Mouse (Mus musculus) ES-Bruce4 (cell line): ENCODE data around the gene Stk11ip. TPM values are rescaled to one million over a fixed set of nuclear protein-coding genes. Genes with fewer than 3 reads are reported as not detected.

Source experiments
- H3K27ac ChIP-seq: 2 replicates; pipeline ENCODE4 v1.5.1; 2012; ENCODE audit warnings: low read length, inconsistent platforms; ENCODE audit not compliant: insufficient read depth
- H3K27me3 ChIP-seq: 2 replicates; pipeline ENCODE4 v1.6.1; 2012; ENCODE audit warnings: mild to moderate bottlenecking, low read length, inconsistent platforms; ENCODE audit not compliant: control insufficient read depth, poor library complexity, insufficient read depth, severe bottlenecking
- H3K36me3 ChIP-seq: 2 replicates; pipeline ENCODE4 v1.6.1; 2012; ENCODE audit warnings: inconsistent platforms, mild to moderate bottlenecking, low read length, moderate library complexity; ENCODE audit not compliant: control insufficient read depth, poor library complexity, insufficient read depth, severe bottlenecking
- H3K4me1 ChIP-seq: one replicate; pipeline ENCODE4 v1.8.1; 2011; ENCODE audit warnings: low read length; ENCODE audit not compliant: control insufficient read depth, insufficient read depth
- H3K4me3 ChIP-seq: 2 replicates; pipeline ENCODE4 v1.5.1; 2011; ENCODE audit warnings: low read depth, mild to moderate bottlenecking, low read length
- H3K9ac ChIP-seq: 2 replicates; pipeline ENCODE4 v1.6.1; 2012; ENCODE audit warnings: low read depth, mild to moderate bottlenecking, inconsistent platforms; ENCODE audit not compliant: poor library complexity, severe bottlenecking
- H3K9me3 ChIP-seq: replicated peaks from 2 replicates; pipeline ENCODE4 v1.6.1; 2012; ENCODE audit warnings: mild to moderate bottlenecking, low read length, inconsistent platforms; ENCODE audit not compliant: control insufficient read depth, poor library complexity, insufficient read depth, severe bottlenecking
- CTCF ChIP-seq: IDR thresholded peaks from one replicate; pipeline ENCODE4 v1.8.1; 2011; ENCODE audit warnings: low read depth, low read length
- EP300 ChIP-seq: IDR thresholded peaks from 2 replicates; pipeline ENCODE4 v1.6.1; 2011; ENCODE audit warnings: low read depth, low read length; ENCODE audit not compliant: insufficient read depth
- POLR2A ChIP-seq: IDR thresholded peaks from one replicate; pipeline ENCODE4 v1.8.1; 2011; ENCODE audit warnings: low read length; ENCODE audit not compliant: insufficient read depth
- polyA plus RNA-seq: library from polyadenylated mRNA; stranded (reverse); fragments of >200 nt; gene quantifications from 2 replicates; pipeline ENCODE4 v1.2.4, GENCODE M21; 2011; ENCODE audit warnings: low read depth; ENCODE audit not compliant: missing spikeins, insufficient read depth, insufficient read length

The Stk11ip gene
- polyA plus RNA-seq, 1 experiment, result 22.7 TPM

DNA sequence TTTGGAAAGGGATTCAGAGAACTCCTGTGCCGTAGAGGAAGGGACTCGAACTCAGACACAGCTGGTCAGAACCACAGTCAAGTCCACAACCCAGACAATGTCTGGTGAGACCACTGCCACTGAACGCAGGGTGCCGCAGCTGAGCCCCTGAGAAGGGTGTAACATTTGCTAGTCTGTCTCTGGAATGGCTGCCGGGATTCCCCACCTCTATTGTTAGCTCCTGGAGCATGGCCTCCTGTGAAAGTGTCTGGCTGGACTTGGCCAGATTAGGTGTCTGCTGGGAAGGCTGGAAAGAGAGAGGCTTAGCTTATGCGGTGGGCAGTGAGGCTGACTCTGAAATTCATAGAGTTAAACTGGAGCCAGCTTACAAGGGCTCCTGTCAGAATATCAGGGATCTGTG lies 49.1 kb downstream of the Stk11ip start:
- Histone ChIP-seq H3K27ac (no peak overlapping the region), H3K9me3 (no peaks in the 10 kb centered on the region), H3K9ac (no peak overlapping the region), H3K4me1 (no peaks in the 10 kb centered on the region), H3K4me3 (no peak overlapping the region), H3K27me3 (no peaks in the 10 kb centered on the region), H3K36me3 (no peaks in the 10 kb centered on the region)
- no peak for TF ChIP-seq POLR2A
- TF ChIP-seq EP300, result no peak
- TF ChIP-seq CTCF, result no peak

DNA sequence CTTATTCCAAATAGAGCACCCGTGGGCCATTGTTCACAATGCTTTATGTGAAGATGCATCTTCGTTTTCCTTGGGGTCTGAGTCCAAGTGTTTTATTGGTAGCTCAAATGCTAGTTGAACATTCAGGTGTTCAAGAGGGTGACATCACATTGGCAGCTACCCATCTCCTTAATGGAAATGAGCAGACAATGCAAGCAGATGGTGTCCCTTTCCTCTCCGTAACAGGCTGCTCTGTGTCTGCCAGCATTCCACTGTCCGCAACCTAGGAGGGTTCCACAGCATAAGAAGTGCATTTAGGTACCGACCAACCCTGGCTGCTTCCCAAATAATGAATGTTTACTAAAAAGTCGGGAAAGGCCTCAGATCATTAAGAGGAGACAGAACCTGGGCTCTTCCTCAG lies 51.4 kb downstream of the Stk11ip start:
- Histone ChIP-seq H3K9ac (no peak overlapping the region), H3K4me3 (no peak overlapping the region), H3K4me1 (no peaks in the 10 kb centered on the region), H3K27me3 (no peaks in the 10 kb centered on the region), H3K27ac (no peak overlapping the region), H3K36me3 (no peaks in the 10 kb centered on the region), H3K9me3 (no peaks in the 10 kb centered on the region)
- TF ChIP-seq EP300, result no peak
- TF ChIP-seq CTCF, result no peak
- no peak for TF ChIP-seq POLR2A

- Histone ChIP-seq H3K36me3 (no peaks in the 10 kb centered on the region), H3K27ac (no peak overlapping the region), H3K9me3 (no peaks in the 10 kb centered on the region), H3K9ac (no peak overlapping the region), H3K4me3 (no peak overlapping the region), H3K4me1 (no peaks in the 10 kb centered on the region), H3K27me3 (no peaks in the 10 kb centered on the region)
- no peak for TF ChIP-seq POLR2A
- no peak for TF ChIP-seq EP300
- no peak for TF ChIP-seq CTCF
These were observed 52.4 kb downstream of the Stk11ip start for GRCm38 (mm10) chr1:75573715-75574114.

DNA sequence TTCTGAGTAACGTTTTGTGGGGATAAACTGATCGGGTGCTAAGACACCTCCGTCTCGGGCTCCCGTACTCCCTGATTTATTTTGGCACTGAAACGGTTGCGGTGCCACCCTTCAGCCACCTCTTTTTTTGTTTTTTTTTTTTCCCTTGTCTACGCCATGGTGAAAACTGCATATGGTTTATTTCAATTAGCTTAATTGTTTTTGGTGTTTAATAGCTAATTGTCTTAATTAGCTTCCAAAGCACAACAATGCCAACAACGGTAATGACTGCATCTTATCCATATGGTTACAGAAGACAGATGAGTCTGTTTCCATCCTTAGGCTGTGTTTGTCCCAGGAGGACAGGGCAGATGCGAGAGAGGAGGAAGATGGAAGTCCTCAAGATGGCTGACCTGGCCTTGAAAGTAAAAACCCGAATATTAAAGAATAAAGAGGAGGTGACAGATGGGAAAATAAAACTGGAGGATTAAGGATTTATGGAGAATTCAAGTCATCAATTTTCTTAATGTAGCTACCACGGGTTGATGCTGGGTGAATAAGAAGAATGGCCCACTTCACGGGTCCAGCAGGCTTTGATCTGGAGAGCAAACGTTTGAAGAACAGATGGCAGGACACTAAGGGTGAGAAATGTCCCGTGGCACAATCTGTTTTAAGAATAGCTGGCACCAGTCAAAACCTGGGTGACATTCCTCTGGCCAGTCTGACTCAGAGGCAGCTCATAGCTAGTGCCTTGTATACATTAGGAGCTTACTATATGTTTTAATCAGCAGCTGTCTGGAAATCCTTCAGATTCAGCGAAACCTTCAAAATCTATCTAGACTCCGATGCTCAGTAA lies 53.4 kb downstream of the Stk11ip start:
- no peaks in the 10 kb centered on the region for H3K36me3 ChIP-seq

DNA sequence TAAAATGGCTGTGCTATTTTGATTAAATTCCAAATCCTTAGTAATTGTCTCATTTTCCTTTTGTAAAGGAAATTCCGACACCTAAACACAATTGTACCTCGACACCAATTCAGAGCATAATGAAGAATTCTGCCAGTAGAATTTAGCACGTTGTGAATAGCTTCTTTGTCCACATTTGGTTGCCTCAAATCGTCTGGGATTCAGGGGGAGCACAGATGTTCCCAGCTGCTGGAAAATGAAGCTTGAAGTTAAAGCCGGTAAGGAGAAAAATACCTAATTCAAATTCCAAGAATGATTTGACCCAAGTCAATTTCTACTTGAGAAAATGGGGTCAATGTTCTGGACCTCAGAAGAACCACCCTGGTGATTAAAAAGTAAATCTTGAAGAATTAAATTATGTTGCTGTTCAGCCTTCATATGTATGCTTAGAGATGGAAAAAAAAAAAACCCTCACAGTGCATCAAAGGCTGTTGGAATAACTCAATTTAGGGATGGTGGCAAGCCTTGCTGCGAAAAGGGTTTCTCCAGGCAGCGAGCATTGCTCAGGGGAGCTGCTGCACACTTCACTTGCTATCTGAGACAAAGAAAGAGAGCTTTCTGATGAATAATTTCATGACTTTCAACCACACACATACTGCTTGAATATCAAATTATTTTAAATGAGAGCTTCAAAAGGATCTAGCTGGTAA lies 60.8 kb downstream of the Stk11ip start:
- H3K4me3 ChIP-seq, result no peak overlapping the region
- TF ChIP-seq CTCF (no peak), POLR2A (no peak), EP300 (no peak)
- no peaks in the 10 kb centered on the region for H3K9me3 ChIP-seq
- H3K9ac ChIP-seq, result no peak overlapping the region
- no peaks in the 10 kb centered on the region for H3K4me1 ChIP-seq
- H3K27ac ChIP-seq, result no peak overlapping the region
- H3K27me3 ChIP-seq, result no peaks in the 10 kb centered on the region
- H3K36me3 ChIP-seq, result no peaks in the 10 kb centered on the region

More for the DNA sequence above, 53.4 kb downstream of the Stk11ip start:
- Histone ChIP-seq H3K27ac (no peak overlapping the region), H3K27me3 (no peaks in the 10 kb centered on the region), H3K4me3 (no peak overlapping the region), H3K9me3 (no peaks in the 10 kb centered on the region), H3K9ac (no peak overlapping the region), H3K4me1 (no peaks in the 10 kb centered on the region)
- TF ChIP-seq CTCF (no peak), POLR2A (no peak), EP300 (no peak)

DNA sequence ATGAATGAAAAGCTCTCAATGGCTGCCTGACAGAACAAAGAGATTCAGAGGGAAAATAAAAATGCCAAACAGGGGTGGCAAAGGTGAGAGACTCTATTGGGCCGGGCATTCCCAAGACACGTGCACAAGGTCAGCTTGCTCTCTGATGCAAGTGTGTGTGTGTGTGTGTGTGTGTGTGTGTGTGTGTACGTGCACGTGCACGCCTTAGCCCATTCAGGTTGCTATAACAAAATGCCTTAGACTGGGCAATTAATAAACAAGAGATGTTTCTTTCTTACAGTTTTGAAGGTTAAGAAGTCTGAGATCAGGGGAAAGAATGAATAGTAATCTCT lies 61.3 kb downstream of the Stk11ip start:
- no peak for TF ChIP-seq POLR2A
- no peak overlapping the region for H3K27ac ChIP-seq
- no peaks in the 10 kb centered on the region for H3K9me3 ChIP-seq
- no peaks in the 10 kb centered on the region for H3K36me3 ChIP-seq
- no peaks in the 10 kb centered on the region for H3K27me3 ChIP-seq
- H3K4me1 ChIP-seq, result no peaks in the 10 kb centered on the region
- no peak overlapping the region for H3K4me3 ChIP-seq
- H3K9ac ChIP-seq, result no peak overlapping the region
